Mouse (Mus musculus): ENCODE data around the gene Leprot. TPM values are rescaled to one million over a fixed set of nuclear protein-coding genes. Genes with fewer than 3 reads are reported as not detected.

The Leprot gene
- polyA plus RNA-seq, 1 experiment from 2014 or later: 73.8 TPM

- H3K27ac ChIP-seq: no peak overlapping the region
- H3K4me3 ChIP-seq: no peak overlapping the region
- no peaks in the 10 kb centered on the region for H3K27me3 ChIP-seq (replicated peaks)
- no peak overlapping the region for H3K9ac ChIP-seq
- ATAC-seq (ENCODE audit: low FRiP score, low read depth): no peak
- H3K4me1 ChIP-seq: no peaks in the 10 kb centered on the region
- WGBS: 93% methylated on average over 14 of the region's 14 CpGs
- H3K4me2 ChIP-seq (replicated peaks): no peak overlapping the region
- H3K36me3 ChIP-seq: no peaks in the 10 kb centered on the region
- no peaks in the 10 kb centered on the region for H3K9me3 ChIP-seq
Measured at GRCm38 (mm10) chr4:101700892-101701640, 53.5 kb downstream of the Leprot start.

GRCm38 (mm10) chr4:101705325-101705724 lies 57.8 kb downstream of the Leprot start:
- no peak overlapping the region for H3K4me3 ChIP-seq
- H3K4me1 ChIP-seq: no peaks in the 10 kb centered on the region
- H3K9me3 ChIP-seq: no peaks in the 10 kb centered on the region
- WGBS: 86% methylated on average over 9 of the region's 9 CpGs
- no peak for ATAC-seq (ENCODE audit: low FRiP score, low read depth)
- H3K36me3 ChIP-seq: no peaks in the 10 kb centered on the region
- no peak overlapping the region for H3K27ac ChIP-seq
- no peak overlapping the region for H3K9ac ChIP-seq
- no peak overlapping the region for H3K4me2 ChIP-seq (replicated peaks)
- H3K27me3 ChIP-seq (replicated peaks): no peaks in the 10 kb centered on the region

GRCm38 (mm10) chr4:101707234-101707633 lies 59.7 kb downstream of the Leprot start:
- Histone ChIP-seq H3K36me3 (no peaks in the 10 kb centered on the region), H3K9me3 (no peaks in the 10 kb centered on the region), H3K27me3 (replicated peaks) (no peaks in the 10 kb centered on the region), H3K4me2 (replicated peaks) (no peak overlapping the region), H3K4me1 (no peaks in the 10 kb centered on the region), H3K4me3 (no peak overlapping the region), H3K27ac (no peak overlapping the region), H3K9ac (no peak overlapping the region)
- no peak for ATAC-seq (ENCODE audit: low FRiP score, low read depth)
- 62% methylated on average over 2 of the region's 2 CpGs for WGBS

GRCm38 (mm10) chr4:101707953-101708352 lies 60.4 kb downstream of the Leprot start:
- 63% methylated on average over 3 of the region's 3 CpGs for WGBS
- no peak overlapping the region for H3K4me2 ChIP-seq (replicated peaks)
- no peak overlapping the region for H3K9ac ChIP-seq
- H3K4me1 ChIP-seq: no peaks in the 10 kb centered on the region
- no peak for ATAC-seq (ENCODE audit: low FRiP score, low read depth)
- no peaks in the 10 kb centered on the region for H3K9me3 ChIP-seq
- no peaks in the 10 kb centered on the region for H3K36me3 ChIP-seq
- no peak overlapping the region for H3K27ac ChIP-seq
- H3K4me3 ChIP-seq: no peak overlapping the region
- no peaks in the 10 kb centered on the region for H3K27me3 ChIP-seq (replicated peaks)

Other genes starting within 250 kb of the Leprot start
- 10.4 and 12.0 TPM in 2 replicates for gene Ak4, start 228.4 kb upstream of the Leprot start, polyA plus RNA-seq (2016; fragmentation: Nextera tagmentation; extraction: Ambion mirVana)
- gene Dnajc6, start 151.1 kb upstream of the Leprot start, polyA plus RNA-seq (2016; fragmentation: Nextera tagmentation; extraction: Ambion mirVana): 17.8 and 22.6 TPM in 2 replicates
- 3.0 and 3.9 TPM in 2 replicates for gene Lepr, start 69.7 kb downstream of the Leprot start, polyA plus RNA-seq (2016; fragmentation: Nextera tagmentation; extraction: Ambion mirVana)
- gene B020004J07Rik, start 196.3 kb downstream of the Leprot start, polyA plus RNA-seq (2016; fragmentation: Nextera tagmentation; extraction: Ambion mirVana): not detected in 2 replicates
- gene C130073F10Rik, start 246.1 kb downstream of the Leprot start, polyA plus RNA-seq (2016; fragmentation: Nextera tagmentation; extraction: Ambion mirVana): not detected in 2 replicates

Measured in neural tube, embryonic 12.5 days (tissue).